Mouse (Mus musculus) leukemia stem cell, adult 10-12 weeks (primary cell): ENCODE data around the gene Gm28897. TPM values are rescaled to one million over a fixed set of nuclear protein-coding genes. Genes with fewer than 3 reads are reported as not detected.

Experiments used
- polyA plus RNA-seq: library from polyadenylated mRNA; stranded (reverse); fragments of >175 nt; gene quantifications from 2 replicates; pipeline ENCODE4 v1.2.3, GENCODE M21; 2012; ENCODE audit warnings: low replicate concordance

The Gm28897 gene
- not detected in 2 replicates for polyA plus RNA-seq

GRCm38 (mm10) chrY:80926695-80927094 lies at the start of gene Gm28897:
Gene Gm28897, plus strand, starts transcription at chrY:80926995.

